Mouse (Mus musculus) urinary bladder, postnatal 25 days (tissue): ENCODE data around the gene Gm42669.

Experiments
- DNase-seq: peaks from one replicate; pipeline ENCODE4 v3.0.0; 2022; ENCODE audit warnings: low spot score

Gm42669 gene

GRCm38 (mm10) chr5:107521386-107521785 is 14.0 kb downstream of the Gm42669 start:
- DNase-seq, result no peak

DNA sequence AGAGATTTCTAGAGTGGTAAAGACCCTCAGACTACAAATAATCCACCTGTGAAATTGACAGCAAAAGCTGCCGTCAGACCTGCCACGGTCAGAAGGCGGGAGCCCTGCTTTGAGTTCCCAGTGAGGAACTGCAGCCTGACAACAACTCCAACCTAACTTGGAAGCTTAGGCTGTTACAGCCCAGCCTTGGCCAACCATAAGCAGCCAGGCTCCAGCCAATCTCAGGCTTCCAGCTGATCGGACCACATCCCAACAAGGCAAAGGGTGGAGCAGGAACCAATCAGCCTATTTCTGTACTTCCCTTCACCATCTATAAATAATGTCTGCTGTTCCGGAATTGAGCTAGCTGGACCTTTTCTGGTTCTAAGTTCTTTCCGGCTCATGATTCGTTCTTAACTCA is 14.5 kb downstream of the Gm42669 start:
- DNase-seq, result no peak

GRCm38 (mm10) chr5:107524281-107524680 is 16.9 kb downstream of the Gm42669 start:
- no peak for DNase-seq

- no peak for DNase-seq
Observed at GRCm38 (mm10) chr5:107528856-107529255, 21.4 kb downstream of the Gm42669 start.

DNA sequence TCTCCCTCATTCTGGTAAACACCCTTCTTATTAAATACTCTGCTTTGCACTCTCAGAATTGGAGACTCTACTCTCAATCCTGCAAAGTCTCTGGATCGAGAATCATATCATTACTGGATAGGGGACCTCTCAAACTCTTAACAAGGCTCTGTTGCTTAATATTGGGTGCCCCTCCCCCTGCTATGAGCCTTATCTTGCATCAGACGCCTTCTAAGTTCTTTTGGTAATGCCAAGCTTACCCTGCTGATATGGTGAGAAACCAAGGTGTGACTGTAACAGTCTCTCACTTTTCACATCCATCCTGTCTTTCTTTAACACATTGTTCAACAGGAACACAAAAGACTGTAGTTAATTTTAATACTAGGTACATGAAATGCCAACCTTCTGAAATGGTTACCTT is 26.2 kb downstream of the Gm42669 start:
- no peak for DNase-seq

DNA sequence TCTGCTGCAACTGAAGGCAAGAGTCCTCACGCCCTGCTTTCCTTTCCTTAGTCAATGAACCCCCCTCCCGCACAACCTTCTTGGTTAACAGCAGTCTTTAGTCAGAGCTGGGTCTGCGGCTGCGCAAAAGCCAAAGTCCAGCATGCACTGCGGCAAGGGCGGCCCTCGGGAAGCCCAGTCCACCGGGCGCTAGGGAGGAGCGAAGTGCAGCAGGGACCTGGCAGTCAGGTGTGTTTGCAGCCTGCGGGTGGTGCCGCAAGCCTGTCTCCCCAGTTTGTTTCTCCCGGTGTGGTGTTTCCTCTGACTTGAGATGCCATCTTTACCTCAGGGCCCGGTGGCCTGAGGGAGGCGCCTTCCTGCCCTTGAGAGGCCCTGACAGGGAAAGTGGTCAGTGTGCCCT is 27.2 kb downstream of the Gm42669 start, which contains the start of gene 1700028K03Rik:
Gene 1700028K03Rik (plus strand): TSS at position 129 of the 400 bp plus-strand sequence.
- DNase-seq, result no peak

DNA sequence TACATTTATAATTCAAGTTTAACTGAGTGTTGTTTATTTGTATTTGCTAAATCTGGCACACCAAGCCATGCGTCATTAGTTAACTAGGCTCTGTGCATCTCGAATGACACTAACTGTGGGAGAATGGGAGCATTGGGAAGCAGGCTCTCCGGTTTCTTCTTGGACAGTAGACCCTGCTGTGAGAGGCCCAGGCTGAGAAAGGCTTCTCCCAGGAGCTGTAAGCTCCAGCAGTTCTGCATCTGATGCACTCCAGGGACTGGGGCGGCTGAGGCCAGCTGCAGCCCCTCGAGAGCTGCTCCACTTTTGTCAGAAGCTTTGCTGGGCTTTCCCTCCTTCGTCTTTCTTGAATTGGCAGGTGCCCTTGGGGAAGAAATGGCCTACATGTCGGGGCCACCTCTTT is 34.3 kb downstream of the Gm42669 start:
- DNase-seq, result no peak

- DNase-seq, result no peak
Observed at GRCm38 (mm10) chr5:107545927-107546326, 38.5 kb downstream of the Gm42669 start.

- no peak for DNase-seq
Observed at GRCm38 (mm10) chr5:107547955-107548354, 40.5 kb downstream of the Gm42669 start.

DNA sequence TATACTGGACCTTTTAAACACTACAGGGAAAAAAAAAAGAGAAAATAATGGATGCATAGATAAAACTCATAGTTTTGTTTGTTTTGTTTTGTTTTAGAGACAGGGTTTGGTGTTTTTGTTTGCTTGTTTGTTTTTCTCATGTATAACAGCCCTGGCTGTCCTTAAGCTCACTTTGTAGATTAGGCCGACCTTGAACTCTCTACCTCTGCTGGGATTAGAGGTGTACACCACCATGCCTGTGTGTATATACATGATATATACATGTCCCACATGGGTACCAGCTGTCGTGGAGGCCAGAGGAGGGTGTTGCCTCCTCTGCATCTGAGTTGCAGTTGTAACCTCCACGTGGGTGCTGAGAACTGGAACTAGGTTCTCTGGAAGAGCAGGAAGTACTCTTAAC is 41.0 kb downstream of the Gm42669 start:
- DNase-seq, result no peak

GRCm38 (mm10) chr5:107554336-107554735 is 46.9 kb downstream of the Gm42669 start:
- no peak for DNase-seq

DNA sequence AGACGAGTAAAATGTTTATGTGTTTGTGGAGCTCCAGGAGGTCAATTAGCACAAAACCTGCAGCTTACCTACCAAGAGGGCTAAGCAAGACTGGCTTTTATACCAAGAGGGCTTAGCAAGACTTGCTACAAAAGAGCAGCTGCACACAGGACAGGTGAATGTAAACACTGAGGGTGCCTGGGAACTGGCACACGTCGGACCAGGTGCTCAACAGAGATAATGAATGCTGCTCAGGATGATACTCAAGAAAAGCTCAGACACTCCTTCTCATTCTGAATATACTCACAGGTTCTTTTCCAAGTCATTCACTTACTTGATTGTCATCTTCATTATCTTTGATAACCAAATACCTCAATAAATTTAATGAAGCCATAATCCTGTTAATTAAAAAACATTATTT is 49.5 kb downstream of the Gm42669 start:
- DNase-seq, result no peak

DNA sequence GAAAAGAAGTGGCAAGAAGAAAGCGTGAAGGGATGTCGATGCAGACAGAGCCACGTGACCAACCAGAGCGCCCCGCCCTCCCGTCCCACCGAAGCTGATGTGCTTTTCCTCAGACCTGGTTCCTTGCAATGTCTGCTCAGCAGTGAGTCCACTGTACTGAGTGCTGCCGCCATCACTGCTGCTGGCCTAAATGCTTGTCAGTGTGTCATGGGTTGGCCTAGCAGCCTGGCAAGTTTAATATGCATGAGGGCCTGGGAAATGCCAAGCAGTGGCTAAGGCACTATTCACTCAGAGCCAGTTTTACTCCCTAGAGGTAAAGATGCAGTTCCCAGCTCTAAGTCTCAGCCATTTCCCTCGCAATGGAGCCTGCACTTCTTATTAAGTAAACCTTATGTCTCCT is 61.7 kb downstream of the Gm42669 start:
- no peak for DNase-seq

- peak; percentile 80 for DNase-seq
Observed at GRCm38 (mm10) chr5:107597301-107598077, 90.1 kb downstream of the Gm42669 start, which contains the start of the genes Rpap2 and Glmn. Rpap2 (plus strand) TSS chr5:107597373. Glmn (minus strand) TSS chr5:107597888.

DNA sequence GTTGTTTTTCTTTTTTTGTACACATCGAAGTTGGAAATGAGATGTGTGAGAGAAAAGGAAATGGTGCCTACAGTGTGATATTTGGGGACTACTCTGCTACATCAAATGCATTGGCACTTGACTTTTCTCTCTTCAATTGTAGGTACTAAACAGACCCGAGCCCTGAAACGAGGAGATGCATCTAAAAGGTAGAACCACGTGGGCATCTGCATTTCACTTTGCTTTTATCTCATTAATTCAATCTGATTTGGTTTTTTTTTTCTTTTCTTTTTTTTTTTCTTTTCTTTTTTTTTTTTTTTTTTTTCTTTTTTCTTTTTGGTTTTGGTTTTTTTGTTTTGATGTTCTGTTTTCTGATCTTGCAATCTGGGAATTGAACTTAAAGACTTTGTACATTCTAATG is 91.0 kb downstream of the Gm42669 start:
- DNase-seq, result no peak

DNA sequence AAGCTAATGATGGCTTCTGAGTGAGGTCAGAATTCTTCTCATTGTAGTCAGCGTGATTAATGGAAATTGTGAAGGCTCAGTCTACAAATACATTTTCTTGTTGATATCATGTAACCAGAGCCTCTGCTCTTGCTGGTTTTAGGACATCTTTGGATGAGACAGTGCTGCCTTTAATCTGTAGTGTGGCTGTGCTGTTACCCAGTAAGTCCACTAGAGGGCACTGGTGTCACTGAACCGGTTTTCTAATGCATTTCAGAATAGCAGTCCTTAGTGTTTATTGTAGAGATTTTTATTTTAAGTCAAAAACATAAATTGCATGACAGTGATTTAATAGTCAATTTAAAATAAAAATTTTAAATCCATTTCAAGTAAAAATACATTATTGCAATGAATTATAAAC is 103.8 kb downstream of the Gm42669 start:
- DNase-seq, result peak; percentile 30

DNA sequence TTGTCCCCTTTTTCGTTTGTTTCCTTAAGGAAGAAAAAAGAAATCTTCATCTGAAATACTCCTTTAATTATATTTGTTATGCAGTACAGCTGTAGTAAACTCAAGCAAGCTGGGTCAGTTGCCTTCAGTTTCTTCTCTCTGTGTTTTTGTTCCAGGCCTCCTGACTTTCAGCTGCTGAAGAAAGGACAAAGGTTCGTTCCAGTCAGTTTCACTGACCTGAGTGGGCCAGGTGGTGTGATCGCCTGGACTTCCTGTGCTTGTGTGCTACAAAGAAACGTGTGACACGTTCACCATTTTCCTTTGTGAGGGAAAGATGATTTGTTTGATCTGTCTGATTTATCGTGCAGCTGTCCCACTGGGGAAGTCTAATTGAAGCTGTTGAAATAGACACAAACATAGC is 110.6 kb downstream of the Gm42669 start:
- DNase-seq, result no peak

DNA sequence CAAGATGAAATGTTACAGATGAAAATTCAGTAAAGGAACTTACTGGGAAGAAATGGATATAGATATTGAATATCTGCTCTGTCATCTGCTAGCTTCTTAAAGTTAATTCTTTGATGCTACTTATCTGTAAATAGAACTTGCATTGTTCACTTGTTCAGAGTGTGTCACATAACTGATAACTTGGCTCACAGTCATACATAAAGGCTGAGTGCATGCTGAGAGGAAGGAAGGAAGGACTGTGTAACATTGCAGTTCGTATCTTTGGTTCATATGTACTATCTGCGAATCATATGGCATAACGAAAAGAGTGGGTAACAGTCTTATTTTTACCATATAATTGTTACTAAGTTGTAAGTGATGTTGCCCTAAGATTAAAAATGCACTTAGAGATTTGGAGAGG is 113.9 kb downstream of the Gm42669 start:
- no peak for DNase-seq
